Mouse (Mus musculus) megakaryocyte, embryonic 14.5 days (primary cell): ENCODE data around the gene Rfx1.

Source experiments
- FLI1 ChIP-seq: IDR thresholded peaks from 2 replicates; pipeline ENCODE4 v1.6.1; 2012; ENCODE audit warnings: low read length, inconsistent platforms, mixed read lengths
- GATA1 ChIP-seq: IDR thresholded peaks from 3 replicates; pipeline ENCODE4 v1.6.1; 2012; ENCODE audit warnings: mixed read lengths, low read length, inconsistent platforms, borderline replicate concordance

- TF ChIP-seq GATA1 (no peak), FLI1 (no peak)
These were observed 49.0 kb downstream of the Rfx1 start for GRCm38 (mm10) chr8:84115646-84116045.
